Mouse (Mus musculus): ENCODE data around the gene Aasdhppt. TPM values are rescaled to one million over a fixed set of nuclear protein-coding genes. Genes with fewer than 3 reads are reported as not detected.

Gene Aasdhppt
- polyA plus RNA-seq, 1 experiment from 2014 or later: 35.7 TPM

DNA sequence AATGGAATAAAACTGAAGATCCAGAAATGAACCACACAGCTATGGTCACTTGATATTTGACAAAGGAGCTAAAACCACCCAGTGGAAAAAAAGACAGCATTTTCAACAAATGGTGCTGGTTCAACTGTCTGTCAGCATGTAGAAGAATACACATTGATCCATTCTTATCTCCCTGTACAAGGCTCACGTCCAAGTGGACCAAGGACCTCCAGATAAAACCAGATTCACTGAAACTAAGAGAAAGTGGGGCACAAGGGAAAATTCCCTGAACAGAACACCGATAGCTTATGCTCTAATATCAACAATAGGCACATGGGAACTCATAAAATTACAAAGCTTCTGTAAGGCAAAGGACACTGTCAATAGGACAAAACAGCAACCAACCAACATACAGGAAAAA is 8.8 kb downstream of the Aasdhppt start:
- Histone ChIP-seq H3K36me3 (ENCODE audit: control insufficient read depth, insufficient read depth) (peaks cover 4% of the 10 kb centered on the region; the same call in 1 of the 2 replicates), H3K4me3 (replicated peaks; ENCODE audit: low read length) (no peak overlapping the region), H3K4me2 (ENCODE audit: low read length) (no peak overlapping the region), H3K27me3 (replicated peaks; ENCODE audit: control insufficient read depth, insufficient read depth, low read length) (no peaks in the 10 kb centered on the region), H3K4me1 (replicated peaks; ENCODE audit: control insufficient read depth, insufficient read depth, low read length) (no peaks in the 10 kb centered on the region), H3K9ac (replicated peaks; ENCODE audit: low read depth, low read length) (no peak overlapping the region), H3K27ac (ENCODE audit: low read length) (no peak overlapping the region), H3K9me3 (ENCODE audit: control insufficient read depth, low read length) (no peaks in the 10 kb centered on the region)
- WGBS: 96% methylated on average over 2 of the region's 2 CpGs
- no peak for ATAC-seq

- no peak overlapping the region for H3K27ac ChIP-seq (ENCODE audit: low read length)
- no peaks in the 10 kb centered on the region for H3K9me3 ChIP-seq (ENCODE audit: control insufficient read depth, low read length)
- no peak overlapping the region for H3K4me2 ChIP-seq (ENCODE audit: low read length)
- no peak overlapping the region for H3K4me3 ChIP-seq (replicated peaks; ENCODE audit: low read length)
- H3K27me3 ChIP-seq (replicated peaks; ENCODE audit: control insufficient read depth, insufficient read depth, low read length): no peaks in the 10 kb centered on the region
- H3K9ac ChIP-seq (replicated peaks; ENCODE audit: low read depth, low read length): no peak overlapping the region
- H3K36me3 ChIP-seq (ENCODE audit: control insufficient read depth, insufficient read depth): no peaks in the 10 kb centered on the region
- no peaks in the 10 kb centered on the region for H3K4me1 ChIP-seq (replicated peaks; ENCODE audit: control insufficient read depth, insufficient read depth, low read length)
- 8% methylated on average over 3 of the region's 3 CpGs for WGBS
- ATAC-seq: 0 out of 2 replicates have a peak, but pooled peaks have one; percentile 26
Measured at GRCm38 (mm10) chr9:4283850-4284249, 25.4 kb downstream of the Aasdhppt start.

- H3K27me3 ChIP-seq (replicated peaks; ENCODE audit: control insufficient read depth, insufficient read depth, low read length): no peaks in the 10 kb centered on the region
- whole genome bisulfite sequencing: 98% methylated on average over 3 of the region's 3 CpGs
- no peak overlapping the region for H3K4me3 ChIP-seq (replicated peaks; ENCODE audit: low read length)
- no peak for ATAC-seq
- H3K4me1 ChIP-seq (replicated peaks; ENCODE audit: control insufficient read depth, insufficient read depth, low read length): no peaks in the 10 kb centered on the region
- H3K36me3 ChIP-seq (ENCODE audit: control insufficient read depth, insufficient read depth): no peaks in the 10 kb centered on the region
- no peak overlapping the region for H3K27ac ChIP-seq (ENCODE audit: low read length)
- H3K9me3 ChIP-seq (ENCODE audit: control insufficient read depth, low read length): no peaks in the 10 kb centered on the region
- H3K9ac ChIP-seq (replicated peaks; ENCODE audit: low read depth, low read length): no peak overlapping the region
- H3K4me2 ChIP-seq (ENCODE audit: low read length): no peak overlapping the region
Measured at GRCm38 (mm10) chr9:4266881-4267280, 42.4 kb downstream of the Aasdhppt start.

GRCm38 (mm10) chr9:4260746-4261090 is 48.6 kb downstream of the Aasdhppt start:
- no peak overlapping the region for H3K9ac ChIP-seq (replicated peaks; ENCODE audit: low read depth, low read length)
- 74% methylated on average over 12 of the region's 12 CpGs for WGBS
- no peaks in the 10 kb centered on the region for H3K4me1 ChIP-seq (replicated peaks; ENCODE audit: control insufficient read depth, insufficient read depth, low read length)
- no peak for ATAC-seq
- no peak overlapping the region for H3K4me2 ChIP-seq (ENCODE audit: low read length)
- H3K27me3 ChIP-seq (replicated peaks; ENCODE audit: control insufficient read depth, insufficient read depth, low read length): no peaks in the 10 kb centered on the region
- peak overlapping the region; percentile 31 for H3K4me3 ChIP-seq (replicated peaks; ENCODE audit: low read length)
- no peak overlapping the region for H3K27ac ChIP-seq (ENCODE audit: low read length)
- H3K36me3 ChIP-seq (ENCODE audit: control insufficient read depth, insufficient read depth): no peaks in the 10 kb centered on the region
- H3K9me3 ChIP-seq (ENCODE audit: control insufficient read depth, low read length): peaks cover 9% of the 10 kb centered on the region

GRCm38 (mm10) chr9:4259841-4260745 is 49.2 kb downstream of the Aasdhppt start:
- Histone ChIP-seq H3K9me3 (ENCODE audit: control insufficient read depth, low read length) (peaks cover 9% of the 10 kb centered on the region), H3K36me3 (ENCODE audit: control insufficient read depth, insufficient read depth) (no peaks in the 10 kb centered on the region), H3K4me2 (ENCODE audit: low read length) (no peak overlapping the region), H3K4me1 (replicated peaks; ENCODE audit: control insufficient read depth, insufficient read depth, low read length) (no peaks in the 10 kb centered on the region), H3K27me3 (replicated peaks; ENCODE audit: control insufficient read depth, insufficient read depth, low read length) (no peaks in the 10 kb centered on the region), H3K9ac (replicated peaks; ENCODE audit: low read depth, low read length) (no peak overlapping the region), H3K27ac (ENCODE audit: low read length) (no peak overlapping the region), H3K4me3 (replicated peaks; ENCODE audit: low read length) (peak overlapping the region; percentile 31)
- 67% methylated on average over 56 of the region's 65 CpGs for WGBS
- ATAC-seq: peak; percentile 54

GRCm38 (mm10) chr9:4259074-4259473 is 50.2 kb downstream of the Aasdhppt start:
- H3K36me3 ChIP-seq (ENCODE audit: control insufficient read depth, insufficient read depth): no peaks in the 10 kb centered on the region
- no peak overlapping the region for H3K4me2 ChIP-seq (ENCODE audit: low read length)
- H3K27me3 ChIP-seq (replicated peaks; ENCODE audit: control insufficient read depth, insufficient read depth, low read length): no peaks in the 10 kb centered on the region
- no peaks in the 10 kb centered on the region for H3K4me1 ChIP-seq (replicated peaks; ENCODE audit: control insufficient read depth, insufficient read depth, low read length)
- 97% methylated on average over 10 of the region's 10 CpGs for WGBS
- no peak overlapping the region for H3K27ac ChIP-seq (ENCODE audit: low read length)
- H3K4me3 ChIP-seq (replicated peaks; ENCODE audit: low read length): no peak overlapping the region
- no peak overlapping the region for H3K9ac ChIP-seq (replicated peaks; ENCODE audit: low read depth, low read length)
- H3K9me3 ChIP-seq (ENCODE audit: control insufficient read depth, low read length): peaks cover 9% of the 10 kb centered on the region
- no peak for ATAC-seq

Small RNAs within 50 kb of the gene (microRNA-seq; reads per million reads assigned to microRNA genes)
- gene Gm22195: not detected

Other genes starting within 250 kb of the Aasdhppt start
- 9.5 and 9.9 TPM in 2 replicates for gene Kbtbd3, start 362 bp upstream of the Aasdhppt start, polyA plus RNA-seq (2015; fragmentation: Nextera tagmentation; extraction: Ambion mirVana)
- gene Msantd4, start 67.1 kb upstream of the Aasdhppt start, polyA plus RNA-seq (2015; fragmentation: Nextera tagmentation; extraction: Ambion mirVana): 62.0 and 65.3 TPM in 2 replicates